Mouse (Mus musculus) gastrocnemius, postnatal 14 days (tissue): ENCODE results near the gene Tlr5. TPM values are rescaled to one million over a fixed set of nuclear protein-coding genes. Genes with fewer than 3 reads are reported as not detected.

Experiments used
- DNase-seq: peaks from one replicate; pipeline ENCODE4 v3.0.0; 2021; ENCODE audit warnings: mixed read lengths
- intact Hi-C: fragments of 180-260 bp; cut with DNase I; formaldehyde crosslinking; loops from one replicate; pipeline ENCODE4 v1.15.1; 2025; ENCODE audit warnings: low total_unique reads
- total RNA-seq, 2 experiments: library from RNA; stranded (reverse); gene quantifications; 2 replicates each; pipeline ENCODE4 v1.2.3; 2021

Tlr5 gene
- total RNA-seq, 2 experiments from 2014 or later: 2.0 to 2.1 TPM

- no peak for DNase-seq
- intact Hi-C loops: no loop called here
Measured at GRCm38 (mm10) chr1:182983496-182984127, 29.0 kb downstream of the Tlr5 start.

- no peak for DNase-seq
- intact Hi-C loops: no loop called here
Measured at GRCm38 (mm10) chr1:182986243-182986642, 31.7 kb downstream of the Tlr5 start.

GRCm38 (mm10) chr1:182986750-182987149 is 32.2 kb downstream of the Tlr5 start:
- DNase-seq: no peak
- intact Hi-C loops: no loop called here

- intact Hi-C loops: no loop called here
- no peak for DNase-seq
Measured at GRCm38 (mm10) chr1:182987801-182988200, 33.2 kb downstream of the Tlr5 start.

- intact Hi-C loops: no loop called here
- DNase-seq: no peak
Measured at GRCm38 (mm10) chr1:182988646-182989045, 34.1 kb downstream of the Tlr5 start.

- intact Hi-C loops: no loop called here
- DNase-seq: no peak
Measured at GRCm38 (mm10) chr1:182990092-182990762, 35.6 kb downstream of the Tlr5 start.

GRCm38 (mm10) chr1:182991002-182991778 is 36.6 kb downstream of the Tlr5 start:
- intact Hi-C loops: no loop called here
- DNase-seq: peak; percentile 62

Other genes with a start within 250 kb of the Tlr5 start
- gene Ccdc185, start 205.6 kb upstream of the Tlr5 start, total RNA-seq: not detected
- 1 to 10 TPM; 1.0 to 1.4 TPM for gene Susd4, start 190.9 kb upstream of the Tlr5 start, total RNA-seq